Mouse (Mus musculus): Measurements from ENCODE around the gene Golim4. TPM values are rescaled to one million over a fixed set of nuclear protein-coding genes. Genes with fewer than 3 reads are reported as not detected.

Gene Golim4
- polyA plus RNA-seq, 1 experiment, result 12.9 TPM

- peak overlapping the region; percentile 83 for H3K4me3 ChIP-seq (ENCODE audit: control insufficient read depth, insufficient read depth, low read length)
- peak; percentile 32 for DNase-seq
- H3K27ac ChIP-seq (ENCODE audit: control insufficient read depth, insufficient read depth, low read length), result no peak overlapping the region
- WGBS, result 4% methylated on average over 47 of the region's 47 CpGs
- no peaks in the 10 kb centered on the region for H3K36me3 ChIP-seq (ENCODE audit: control insufficient read depth, insufficient read depth, low read length)
- peaks cover 7% of the 10 kb centered on the region for H3K4me1 ChIP-seq (replicated peaks; ENCODE audit: control insufficient read depth, insufficient read depth, low read length)
- TF ChIP-seq CTCF (IDR thresholded peaks at IDR 0.05; ENCODE audit: borderline replicate concordance, control insufficient read depth, extremely low read depth, insufficient read depth, low read length, poor library complexity) (no peak), POLR2A (IDR thresholded peaks at IDR 0.05; ENCODE audit: control insufficient read depth, extremely low read depth, insufficient read depth, low read length, poor library complexity) (no peak)
- no peaks in the 10 kb centered on the region for H3K27me3 ChIP-seq (ENCODE audit: control insufficient read depth, insufficient read depth, low read length)
Measured at GRCm38 (mm10) chr3:75955661-75956491, 873 bp downstream of the Golim4 start.

- no peak overlapping the region for H3K27ac ChIP-seq (ENCODE audit: control insufficient read depth, insufficient read depth, low read length)
- no peak for DNase-seq
- H3K36me3 ChIP-seq (ENCODE audit: control insufficient read depth, insufficient read depth, low read length), result no peaks in the 10 kb centered on the region
- TF ChIP-seq CTCF (IDR thresholded peaks at IDR 0.05; ENCODE audit: borderline replicate concordance, control insufficient read depth, extremely low read depth, insufficient read depth, low read length, poor library complexity) (no peak), POLR2A (IDR thresholded peaks at IDR 0.05; ENCODE audit: control insufficient read depth, extremely low read depth, insufficient read depth, low read length, poor library complexity) (no peak)
- no peaks in the 10 kb centered on the region for H3K27me3 ChIP-seq (ENCODE audit: control insufficient read depth, insufficient read depth, low read length)
- 91% methylated on average over 3 of the region's 3 CpGs for WGBS
- no peak overlapping the region for H3K4me3 ChIP-seq (ENCODE audit: control insufficient read depth, insufficient read depth, low read length)
- H3K4me1 ChIP-seq (replicated peaks; ENCODE audit: control insufficient read depth, insufficient read depth, low read length), result peaks cover 7% of the 10 kb centered on the region
Measured at GRCm38 (mm10) chr3:75954185-75954584, 2.6 kb downstream of the Golim4 start.

- H3K4me1 ChIP-seq (replicated peaks; ENCODE audit: control insufficient read depth, insufficient read depth, low read length), result peaks cover 7% of the 10 kb centered on the region
Measured at GRCm38 (mm10) chr3:75952328-75953060, 4.3 kb downstream of the Golim4 start.

GRCm38 (mm10) chr3:75950897-75951296 is 5.9 kb downstream of the Golim4 start:
- TF ChIP-seq CTCF (IDR thresholded peaks at IDR 0.05; ENCODE audit: borderline replicate concordance, control insufficient read depth, extremely low read depth, insufficient read depth, low read length, poor library complexity), result no peak
- TF ChIP-seq POLR2A (IDR thresholded peaks at IDR 0.05; ENCODE audit: control insufficient read depth, extremely low read depth, insufficient read depth, low read length, poor library complexity), result no peak
- 95% methylated on average over 6 of the region's 6 CpGs for WGBS
- H3K4me3 ChIP-seq (ENCODE audit: control insufficient read depth, insufficient read depth, low read length), result no peak overlapping the region
- H3K27me3 ChIP-seq (ENCODE audit: control insufficient read depth, insufficient read depth, low read length), result no peaks in the 10 kb centered on the region
- no peak for DNase-seq
- H3K27ac ChIP-seq (ENCODE audit: control insufficient read depth, insufficient read depth, low read length), result no peak overlapping the region
- peaks cover 4% of the 10 kb centered on the region for H3K4me1 ChIP-seq (replicated peaks; ENCODE audit: control insufficient read depth, insufficient read depth, low read length)
- no peaks in the 10 kb centered on the region for H3K36me3 ChIP-seq (ENCODE audit: control insufficient read depth, insufficient read depth, low read length)

More at GRCm38 (mm10) chr3:75952328-75953060, 4.3 kb downstream of the Golim4 start:
- DNase-seq, result no peak
- Histone ChIP-seq H3K27ac (ENCODE audit: control insufficient read depth, insufficient read depth, low read length) (no peak overlapping the region), H3K36me3 (ENCODE audit: control insufficient read depth, insufficient read depth, low read length) (no peaks in the 10 kb centered on the region), H3K4me3 (ENCODE audit: control insufficient read depth, insufficient read depth, low read length) (no peak overlapping the region), H3K27me3 (ENCODE audit: control insufficient read depth, insufficient read depth, low read length) (no peaks in the 10 kb centered on the region)
- WGBS, result 82% methylated on average over 5 of the region's 5 CpGs
- no peak for TF ChIP-seq POLR2A (IDR thresholded peaks at IDR 0.05; ENCODE audit: control insufficient read depth, extremely low read depth, insufficient read depth, low read length, poor library complexity)
- TF ChIP-seq CTCF (IDR thresholded peaks at IDR 0.05; ENCODE audit: borderline replicate concordance, control insufficient read depth, extremely low read depth, insufficient read depth, low read length, poor library complexity), result no peak

GRCm38 (mm10) chr3:75949358-75949757 is 7.4 kb downstream of the Golim4 start:
- no peak for DNase-seq
- WGBS, result 59% methylated on average over 5 of the region's 5 CpGs
- Histone ChIP-seq H3K4me3 (ENCODE audit: control insufficient read depth, insufficient read depth, low read length) (no peak overlapping the region), H3K36me3 (ENCODE audit: control insufficient read depth, insufficient read depth, low read length) (no peaks in the 10 kb centered on the region), H3K27me3 (ENCODE audit: control insufficient read depth, insufficient read depth, low read length) (no peaks in the 10 kb centered on the region), H3K27ac (ENCODE audit: control insufficient read depth, insufficient read depth, low read length) (no peak overlapping the region), H3K4me1 (replicated peaks; ENCODE audit: control insufficient read depth, insufficient read depth, low read length) (no peaks in the 10 kb centered on the region)
- TF ChIP-seq CTCF (IDR thresholded peaks at IDR 0.05; ENCODE audit: borderline replicate concordance, control insufficient read depth, extremely low read depth, insufficient read depth, low read length, poor library complexity) (no peak), POLR2A (IDR thresholded peaks at IDR 0.05; ENCODE audit: control insufficient read depth, extremely low read depth, insufficient read depth, low read length, poor library complexity) (no peak)

GRCm38 (mm10) chr3:75948541-75949095 is 8.1 kb downstream of the Golim4 start:
- DNase-seq, result no peak
- Histone ChIP-seq H3K27ac (ENCODE audit: control insufficient read depth, insufficient read depth, low read length) (no peak overlapping the region), H3K27me3 (ENCODE audit: control insufficient read depth, insufficient read depth, low read length) (no peaks in the 10 kb centered on the region), H3K36me3 (ENCODE audit: control insufficient read depth, insufficient read depth, low read length) (no peaks in the 10 kb centered on the region), H3K4me3 (ENCODE audit: control insufficient read depth, insufficient read depth, low read length) (no peak overlapping the region), H3K4me1 (replicated peaks; ENCODE audit: control insufficient read depth, insufficient read depth, low read length) (no peaks in the 10 kb centered on the region)
- WGBS, result 91% methylated on average over 2 of the region's 2 CpGs
- no peak for TF ChIP-seq POLR2A (IDR thresholded peaks at IDR 0.05; ENCODE audit: control insufficient read depth, extremely low read depth, insufficient read depth, low read length, poor library complexity)
- TF ChIP-seq CTCF (IDR thresholded peaks at IDR 0.05; ENCODE audit: borderline replicate concordance, control insufficient read depth, extremely low read depth, insufficient read depth, low read length, poor library complexity), result no peak

All from thymus, adult 2 months (tissue).